Mouse (Mus musculus) midbrain, embryonic 15.5 days (tissue): ENCODE data around the gene Kcnc1. TPM values are rescaled to one million over a fixed set of nuclear protein-coding genes. Genes with fewer than 3 reads are reported as not detected.

Experiments used
- ATAC-seq: fragments of 200-750 bp; cut with Nextera tagmentation; replicated peaks from 2 replicates; pipeline ENCODE4 v1.8.0; 2017; ENCODE audit warnings: moderate TSS enrichment
- H3K27ac ChIP-seq: fragments of 300-500 bp; sonication (generic); 2 replicates; pipeline ENCODE4 v1.5.1; 2015; ENCODE audit warnings: mild to moderate bottlenecking, inconsistent platforms
- H3K27me3 ChIP-seq: fragments of 300-500 bp; sonication (generic); replicated peaks from 2 replicates; pipeline ENCODE4 v1.6.1; 2015; ENCODE audit warnings: inconsistent platforms
- H3K36me3 ChIP-seq: fragments of 300-500 bp; sonication (generic); replicated peaks from 2 replicates; pipeline ENCODE4 v1.6.1; 2015; ENCODE audit warnings: inconsistent platforms
- H3K4me1 ChIP-seq: fragments of 300-500 bp; sonication (generic); 2 replicates; pipeline ENCODE4 v1.6.1; 2015; ENCODE audit warnings: inconsistent platforms
- H3K4me2 ChIP-seq: fragments of 300-500 bp; sonication (generic); 2 replicates; pipeline ENCODE4 v1.6.1; 2015; ENCODE audit warnings: inconsistent platforms, mild to moderate bottlenecking, moderate library complexity
- H3K4me3 ChIP-seq: fragments of 300-500 bp; sonication (generic); 2 replicates; pipeline ENCODE4 v1.5.1; 2015; ENCODE audit warnings: mild to moderate bottlenecking, inconsistent platforms
- H3K9ac ChIP-seq: fragments of 300-500 bp; sonication (generic); 2 replicates; pipeline ENCODE4 v1.6.1; 2015; ENCODE audit warnings: mild to moderate bottlenecking, inconsistent platforms
- H3K9me3 ChIP-seq: fragments of 300-500 bp; sonication (generic); 2 replicates; pipeline ENCODE4 v1.6.1; 2016; ENCODE audit warnings: inconsistent platforms
- WGBS: fragments of 180-500 bp; shearing (Covaris S2); methylation state at CpG from one replicate; pipeline ENCODE4 v1.1.7; 2015; ENCODE audit warnings: mixed read lengths; 5-methylcytosine and 5-hydroxymethylcytosine counted together
- polyA plus RNA-seq: library from polyadenylated mRNA; unstranded; fragments of >200 nt; fragmentation: Nextera tagmentation; extraction: Ambion mirVana; gene quantifications from 2 replicates; pipeline ENCODE4 v1.2.1, GENCODE M21; 2015

The Kcnc1 gene
- polyA plus RNA-seq, 1 experiment from 2014 or later, result 17.0 TPM

DNA sequence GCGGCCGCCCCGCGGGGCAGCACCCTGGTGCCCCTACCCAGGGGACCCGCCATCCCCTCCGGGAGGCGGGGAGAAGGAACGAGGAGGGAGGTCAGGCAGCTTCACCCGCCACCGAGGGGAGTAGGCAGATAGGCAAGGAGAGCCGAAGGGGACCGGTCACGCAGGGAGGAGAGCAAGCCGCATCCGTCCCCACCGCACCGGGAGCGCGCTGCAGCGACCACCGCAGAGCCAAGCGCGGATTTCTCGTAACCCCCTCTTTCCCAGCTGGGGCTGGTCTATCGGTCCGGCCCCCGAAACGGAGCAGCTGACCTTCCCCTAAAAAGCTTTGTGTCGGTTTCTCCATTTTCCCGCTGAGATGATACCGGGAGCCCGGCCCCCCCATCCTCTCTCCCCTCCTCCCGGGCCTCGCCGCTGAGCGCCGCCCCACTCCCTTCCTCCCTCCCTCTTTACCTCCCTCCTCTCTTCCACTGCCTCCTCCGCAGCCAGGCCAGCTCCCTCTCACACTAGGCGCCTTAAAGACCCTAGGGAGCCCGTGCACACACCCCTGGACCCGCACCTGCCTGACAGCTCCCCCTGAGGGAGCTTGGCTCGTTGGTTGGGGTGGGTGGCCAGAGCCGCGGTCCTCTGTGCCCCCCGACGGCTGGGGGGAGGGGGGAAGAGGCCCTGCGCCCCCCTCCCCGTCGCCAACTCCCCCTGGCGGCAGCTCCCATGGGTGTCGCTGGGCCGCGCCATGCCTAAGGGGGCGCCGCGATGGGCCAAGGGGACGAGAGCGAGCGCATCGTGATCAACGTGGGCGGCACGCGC, 833 bp downstream of the Kcnc1 start:
- peaks cover 18% of the 10 kb centered on the region for H3K27me3 ChIP-seq

DNA sequence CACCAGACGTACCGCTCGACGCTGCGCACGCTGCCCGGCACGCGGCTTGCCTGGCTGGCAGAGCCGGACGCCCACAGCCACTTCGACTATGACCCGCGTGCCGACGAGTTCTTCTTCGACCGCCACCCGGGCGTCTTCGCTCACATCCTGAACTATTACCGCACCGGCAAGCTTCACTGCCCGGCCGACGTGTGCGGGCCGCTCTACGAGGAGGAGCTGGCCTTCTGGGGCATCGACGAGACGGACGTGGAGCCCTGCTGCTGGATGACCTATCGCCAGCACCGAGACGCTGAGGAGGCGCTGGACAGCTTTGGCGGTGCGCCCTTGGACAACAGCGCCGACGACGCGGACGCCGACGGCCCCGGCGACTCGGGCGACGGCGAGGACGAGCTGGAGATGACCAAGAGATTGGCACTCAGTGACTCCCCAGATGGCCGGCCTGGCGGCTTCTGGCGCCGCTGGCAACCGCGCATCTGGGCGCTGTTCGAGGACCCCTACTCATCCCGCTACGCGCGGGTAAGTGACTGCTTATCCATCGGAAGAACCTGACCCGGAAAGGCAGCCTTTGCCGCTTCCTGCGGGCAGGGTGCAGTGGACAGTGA, 1.5 kb downstream of the Kcnc1 start:
- WGBS, result 8% methylated on average over 70 of the region's 70 CpGs
- Histone ChIP-seq H3K36me3 (no peaks in the 10 kb centered on the region), H3K4me1 (peaks cover 62% of the 10 kb centered on the region), H3K9me3 (no peaks in the 10 kb centered on the region), H3K27me3 (peaks cover 18% of the 10 kb centered on the region), H3K9ac (peak overlapping the region; percentile 97), H3K4me3 (peak overlapping the region; percentile 93), H3K4me2 (peak overlapping the region; percentile 87), H3K27ac (peak overlapping the region; percentile 87)
- ATAC-seq, result no peak

More for the DNA sequence above, 833 bp downstream of the Kcnc1 start:
- 1% methylated on average over 64 of the region's 64 CpGs for WGBS
- H3K4me2 ChIP-seq, result peak overlapping the region; percentile 87
- H3K4me3 ChIP-seq, result peak overlapping the region; percentile 93
- no peaks in the 10 kb centered on the region for H3K36me3 ChIP-seq
- no peaks in the 10 kb centered on the region for H3K9me3 ChIP-seq
- H3K4me1 ChIP-seq, result peaks cover 60% of the 10 kb centered on the region
- H3K27ac ChIP-seq, result peak overlapping the region; percentile 87
- peak overlapping the region; percentile 97 for H3K9ac ChIP-seq
- ATAC-seq, result peak; percentile 65

GRCm38 (mm10) chr7:46398612-46399011, 2.3 kb downstream of the Kcnc1 start:
- H3K27ac ChIP-seq, result no peak overlapping the region
- H3K9me3 ChIP-seq, result no peaks in the 10 kb centered on the region
- H3K4me2 ChIP-seq, result peak overlapping the region; percentile 87
- 58% methylated on average over 4 of the region's 4 CpGs for WGBS
- peaks cover 18% of the 10 kb centered on the region for H3K27me3 ChIP-seq
- H3K4me1 ChIP-seq, result peaks cover 56% of the 10 kb centered on the region
- no peak for ATAC-seq
- peak overlapping the region; percentile 97 for H3K9ac ChIP-seq
- H3K36me3 ChIP-seq, result no peaks in the 10 kb centered on the region
- H3K4me3 ChIP-seq, result peak overlapping the region; percentile 93

GRCm38 (mm10) chr7:46399676-46400075, 3.4 kb downstream of the Kcnc1 start:
- 68% methylated on average over 1 of the region's 1 CpGs for WGBS
- Histone ChIP-seq H3K4me1 (peaks cover 56% of the 10 kb centered on the region), H3K4me2 (peak overlapping the region; percentile 87), H3K4me3 (peak overlapping the region; percentile 93), H3K9ac (no peak overlapping the region), H3K36me3 (no peaks in the 10 kb centered on the region), H3K9me3 (no peaks in the 10 kb centered on the region), H3K27ac (0 out of 2 replicates have a peak overlapping the region, but pooled peaks have one; percentile 58), H3K27me3 (peaks cover 10% of the 10 kb centered on the region)
- no peak for ATAC-seq

GRCm38 (mm10) chr7:46400346-46400745, 4.0 kb downstream of the Kcnc1 start:
- Histone ChIP-seq H3K27ac (peak overlapping the region; percentile 58; the same call in 1 of the 2 replicates), H3K27me3 (peaks cover 4% of the 10 kb centered on the region; the same call in 1 of the 2 replicates), H3K4me2 (peak overlapping the region; percentile 87), H3K36me3 (no peaks in the 10 kb centered on the region), H3K9me3 (no peaks in the 10 kb centered on the region), H3K4me3 (peak overlapping the region; percentile 93), H3K9ac (peak overlapping the region; percentile 29; the same call in 1 of the 2 replicates), H3K4me1 (peaks cover 56% of the 10 kb centered on the region)
- 26% methylated on average over 8 of the region's 8 CpGs for WGBS
- ATAC-seq, result no peak

DNA sequence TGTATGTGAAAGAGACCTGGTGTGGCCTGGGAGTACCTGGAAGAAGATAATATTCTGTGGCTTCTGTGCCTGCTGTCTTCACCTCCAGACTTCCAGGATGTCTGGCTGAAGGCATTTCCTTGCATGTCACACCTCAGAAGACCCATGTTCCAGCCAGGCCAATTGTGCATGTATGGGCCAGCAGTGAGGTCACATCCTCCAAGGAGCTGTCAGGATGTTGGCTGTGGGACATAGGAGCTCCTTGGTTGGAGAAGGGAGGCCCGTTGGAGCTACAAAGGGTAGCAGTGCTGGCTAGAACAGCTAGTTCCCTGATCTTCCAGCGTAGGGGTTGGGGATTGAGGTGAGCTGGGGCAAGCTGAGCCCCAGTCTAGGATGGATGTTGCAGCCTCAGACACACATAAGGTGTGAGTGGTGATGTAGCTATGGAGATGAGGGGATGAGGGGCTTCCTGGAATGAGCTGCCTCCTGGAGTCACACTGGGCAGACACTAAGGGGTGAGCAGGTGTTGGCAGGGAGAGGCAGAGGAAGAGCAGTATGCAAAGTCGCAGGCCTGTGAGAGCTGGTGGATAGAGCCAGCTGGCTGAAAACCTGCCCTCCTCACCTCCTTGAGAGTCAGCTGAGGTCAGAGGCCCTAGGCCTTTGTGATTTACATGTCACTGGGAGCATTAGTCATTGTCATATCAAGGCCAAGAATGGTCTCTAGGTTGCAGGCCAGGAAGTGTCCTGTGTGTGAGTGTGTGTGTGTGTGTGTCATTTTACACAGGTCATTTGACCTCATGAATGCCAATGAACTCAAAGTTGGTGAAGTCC, 5.3 kb downstream of the Kcnc1 start:
- no peak for ATAC-seq
- H3K36me3 ChIP-seq, result no peaks in the 10 kb centered on the region
- H3K27me3 ChIP-seq, result no peaks in the 10 kb centered on the region
- H3K4me2 ChIP-seq, result peak overlapping the region; percentile 87
- H3K27ac ChIP-seq, result no peak overlapping the region
- no peaks in the 10 kb centered on the region for H3K9me3 ChIP-seq
- 83% methylated on average over 3 of the region's 3 CpGs for WGBS
- H3K9ac ChIP-seq, result no peak overlapping the region
- H3K4me1 ChIP-seq, result peaks cover 50% of the 10 kb centered on the region
- no peak overlapping the region for H3K4me3 ChIP-seq

DNA sequence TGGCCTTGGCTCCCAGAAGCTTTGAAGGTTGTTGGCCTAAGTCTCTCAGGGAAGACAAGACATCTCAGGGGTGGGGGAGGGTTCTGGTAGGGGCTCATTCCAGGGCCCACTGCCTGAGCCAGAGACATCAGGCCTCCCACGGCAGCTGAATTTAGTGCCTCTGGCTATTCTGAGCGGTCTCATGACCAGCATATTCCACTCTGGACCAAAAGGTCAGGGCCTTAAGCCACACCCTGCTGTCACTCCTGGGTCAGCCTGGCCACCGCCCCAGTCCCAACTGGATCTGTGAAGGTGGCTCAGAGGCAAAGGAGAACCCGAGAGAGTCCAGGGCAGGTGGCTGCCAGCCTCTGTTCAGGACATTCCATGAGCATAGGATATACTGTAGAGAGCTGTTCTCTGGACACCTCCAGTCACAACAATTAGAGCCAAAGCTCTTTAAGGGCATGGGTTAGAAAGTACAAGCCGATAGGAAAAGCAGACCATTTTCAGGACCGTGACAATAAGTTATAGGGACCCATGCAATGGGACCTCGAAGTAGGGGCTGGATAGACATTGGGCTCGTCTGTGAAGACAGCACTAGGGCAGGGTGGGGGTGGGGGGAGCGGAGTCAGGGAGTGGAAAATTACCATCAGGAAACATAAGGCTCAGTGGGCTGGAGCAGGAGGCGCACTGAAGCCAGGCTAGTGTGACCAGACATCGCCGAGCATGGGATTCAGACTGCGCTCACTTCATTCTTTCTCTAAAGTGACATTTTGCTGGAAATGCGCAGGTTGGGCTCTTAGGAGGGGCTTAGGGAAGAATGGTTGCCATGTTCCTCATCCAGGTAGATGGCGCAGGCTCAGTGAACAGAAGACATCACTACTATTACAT, 7.6 kb downstream of the Kcnc1 start:
- no peaks in the 10 kb centered on the region for H3K27me3 ChIP-seq
- no peak overlapping the region for H3K4me3 ChIP-seq
- H3K4me1 ChIP-seq, result peaks cover 33% of the 10 kb centered on the region
- ATAC-seq, result no peak
- no peak overlapping the region for H3K9ac ChIP-seq
- WGBS, result 81% methylated on average over 15 of the region's 15 CpGs
- no peak overlapping the region for H3K4me2 ChIP-seq
- no peaks in the 10 kb centered on the region for H3K9me3 ChIP-seq
- no peak overlapping the region for H3K27ac ChIP-seq
- H3K36me3 ChIP-seq, result no peaks in the 10 kb centered on the region

- Histone ChIP-seq H3K4me1 (peaks cover 28% of the 10 kb centered on the region), H3K4me2 (no peak overlapping the region), H3K36me3 (no peaks in the 10 kb centered on the region), H3K27ac (no peak overlapping the region), H3K4me3 (no peak overlapping the region), H3K27me3 (no peaks in the 10 kb centered on the region), H3K9ac (no peak overlapping the region), H3K9me3 (no peaks in the 10 kb centered on the region)
- WGBS, result 87% methylated on average over 7 of the region's 7 CpGs
- no peak for ATAC-seq
Observed at GRCm38 (mm10) chr7:46404756-46405155, 8.5 kb downstream of the Kcnc1 start.

- 84% methylated on average over 9 of the region's 9 CpGs for WGBS
- ATAC-seq, result no peak
Observed at GRCm38 (mm10) chr7:46408606-46409005, 12.3 kb downstream of the Kcnc1 start.

GRCm38 (mm10) chr7:46409204-46409789, 13.0 kb downstream of the Kcnc1 start:
- H3K27ac ChIP-seq, result no peak overlapping the region
- no peaks in the 10 kb centered on the region for H3K9me3 ChIP-seq
- no peaks in the 10 kb centered on the region for H3K36me3 ChIP-seq
- H3K4me3 ChIP-seq, result no peak overlapping the region
- H3K9ac ChIP-seq, result no peak overlapping the region
- ATAC-seq, result no peak
- 33% methylated on average over 12 of the region's 12 CpGs for WGBS
- H3K4me2 ChIP-seq, result no peak overlapping the region
- no peaks in the 10 kb centered on the region for H3K27me3 ChIP-seq
- H3K4me1 ChIP-seq, result peaks cover 4% of the 10 kb centered on the region; the same call in 1 of the 2 replicates

More at GRCm38 (mm10) chr7:46408606-46409005, 12.3 kb downstream of the Kcnc1 start:
- Histone ChIP-seq H3K4me3 (no peak overlapping the region), H3K27me3 (no peaks in the 10 kb centered on the region), H3K4me1 (peaks cover 4% of the 10 kb centered on the region; the same call in 1 of the 2 replicates), H3K9ac (no peak overlapping the region), H3K4me2 (no peak overlapping the region), H3K36me3 (no peaks in the 10 kb centered on the region), H3K27ac (no peak overlapping the region), H3K9me3 (no peaks in the 10 kb centered on the region)

DNA sequence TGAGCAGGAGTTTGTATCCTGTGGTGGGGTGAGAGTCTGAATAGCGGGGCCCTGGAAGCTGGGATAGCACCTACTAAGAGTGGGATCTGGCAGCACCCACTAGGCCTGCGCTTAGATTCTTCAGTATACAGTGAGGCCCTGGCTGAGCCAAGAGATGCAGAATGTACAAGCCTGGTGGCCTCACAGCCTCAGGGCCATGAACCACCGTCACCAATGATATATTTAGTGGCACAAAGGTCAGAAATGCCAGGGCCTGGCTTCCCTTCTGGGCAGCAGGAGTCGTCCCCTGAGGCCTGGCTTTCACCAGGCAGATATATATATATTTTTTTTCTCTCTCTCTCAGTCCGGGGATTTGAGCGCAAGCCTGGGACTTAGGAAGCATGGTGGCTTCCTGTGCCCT, 14.4 kb downstream of the Kcnc1 start:
- 93% methylated on average over 6 of the region's 6 CpGs for WGBS
- no peak overlapping the region for H3K4me3 ChIP-seq
- ATAC-seq, result no peak
- H3K27me3 ChIP-seq, result no peaks in the 10 kb centered on the region
- H3K4me2 ChIP-seq, result no peak overlapping the region
- no peaks in the 10 kb centered on the region for H3K36me3 ChIP-seq
- no peak overlapping the region for H3K9ac ChIP-seq
- H3K27ac ChIP-seq, result no peak overlapping the region
- no peaks in the 10 kb centered on the region for H3K9me3 ChIP-seq
- H3K4me1 ChIP-seq, result peaks cover 4% of the 10 kb centered on the region; the same call in 1 of the 2 replicates
